Mouse (Mus musculus) limb, embryonic 11.5 days (tissue): ENCODE measurements around the gene Hat1. TPM values are rescaled to one million over a fixed set of nuclear protein-coding genes. Genes with fewer than 3 reads are reported as not detected.

Source experiments
- ATAC-seq: fragments of 200-750 bp; cut with Nextera tagmentation; 2 replicates; pipeline ENCODE4 v1.8.0; 2017; ENCODE audit warnings: low read depth; ENCODE audit not compliant: insufficient number of reproducible peaks, low FRiP score, low TSS enrichment
- DNase-seq: peaks from one replicate; pipeline ENCODE4 v3.0.0-alpha.2; 2015; ENCODE audit warnings: low spot score
- H3K27ac ChIP-seq: fragments of 300-500 bp; sonication (generic); replicated peaks from 2 replicates; pipeline ENCODE4 v1.5.1; 2014; ENCODE audit warnings: low read depth, mild to moderate bottlenecking, low read length
- H3K27me3 ChIP-seq: fragments of 300-500 bp; sonication (generic); 2 replicates; pipeline ENCODE4 v1.6.1; 2014; ENCODE audit warnings: mild to moderate bottlenecking, low read length, mixed read lengths; ENCODE audit not compliant: control insufficient read depth, insufficient read depth
- H3K36me3 ChIP-seq: fragments of 300-500 bp; sonication (generic); 2 replicates; pipeline ENCODE4 v1.6.1; 2014; ENCODE audit warnings: mild to moderate bottlenecking, low read length, moderate library complexity, mixed read lengths; ENCODE audit not compliant: control insufficient read depth, insufficient read depth
- H3K4me1 ChIP-seq: fragments of 300-500 bp; sonication (generic); 2 replicates; pipeline ENCODE4 v1.6.1; 2014; ENCODE audit warnings: low read length, mixed read lengths; ENCODE audit not compliant: control insufficient read depth, insufficient read depth
- H3K4me2 ChIP-seq: fragments of 300-500 bp; sonication (generic); 2 replicates; pipeline ENCODE4 v1.6.1; 2014; ENCODE audit warnings: low read depth, mild to moderate bottlenecking, moderate library complexity; ENCODE audit not compliant: severe bottlenecking
- H3K4me3 ChIP-seq: fragments of 300-500 bp; sonication (generic); 2 replicates; pipeline ENCODE4 v1.5.1; 2014; ENCODE audit warnings: low read depth, low read length
- H3K9ac ChIP-seq: fragments of 300-500 bp; sonication (generic); 2 replicates; pipeline ENCODE4 v1.6.1; 2014; ENCODE audit warnings: mild to moderate bottlenecking, low read length
- H3K9me3 ChIP-seq: fragments of 300-500 bp; sonication (generic); 2 replicates; pipeline ENCODE4 v1.6.1; 2016; ENCODE audit warnings: low read length; ENCODE audit not compliant: control insufficient read depth
- WGBS: fragments of 180-500 bp; shearing (Covaris S2); extraction: QIAGEN DNeasy Blood & Tissue Kit; methylation state at CpG from one replicate; pipeline ENCODE4 v1.1.7; 2014; 5-methylcytosine and 5-hydroxymethylcytosine counted together
- polyA plus RNA-seq: library from polyadenylated mRNA; unstranded; fragments of >200 nt; fragmentation: Nextera tagmentation; extraction: Ambion mirVana; gene quantifications from 2 replicates; pipeline ENCODE4 v1.2.1, GENCODE M21; 2014

The Hat1 gene
- polyA plus RNA-seq, 1 experiment from 2014 or later, result 168 TPM

- Histone ChIP-seq H3K4me3 (no peak overlapping the region), H3K4me2 (no peak overlapping the region), H3K9ac (no peak overlapping the region), H3K27ac (no peak overlapping the region), H3K36me3 (no peaks in the 10 kb centered on the region), H3K4me1 (no peaks in the 10 kb centered on the region), H3K9me3 (no peaks in the 10 kb centered on the region), H3K27me3 (no peaks in the 10 kb centered on the region)
- DNase-seq (no peak), ATAC-seq (no peak)
- 70% methylated on average over 7 of the region's 7 CpGs for WGBS
These were observed 72.8 kb downstream of the Hat1 start for GRCm38 (mm10) chr2:71461589-71461988.

GRCm38 (mm10) chr2:71462066-71462465 is 73.3 kb downstream of the Hat1 start:
- H3K4me2 ChIP-seq, result no peak overlapping the region
- H3K27me3 ChIP-seq, result no peaks in the 10 kb centered on the region
- no peak overlapping the region for H3K4me3 ChIP-seq
- ATAC-seq (no peak), DNase-seq (no peak)
- H3K9ac ChIP-seq, result no peak overlapping the region
- no peak overlapping the region for H3K27ac ChIP-seq
- H3K4me1 ChIP-seq, result no peaks in the 10 kb centered on the region
- 85% methylated on average over 4 of the region's 4 CpGs for WGBS
- H3K9me3 ChIP-seq, result no peaks in the 10 kb centered on the region
- no peaks in the 10 kb centered on the region for H3K36me3 ChIP-seq

GRCm38 (mm10) chr2:71462553-71462952 is 73.8 kb downstream of the Hat1 start:
- H3K9me3 ChIP-seq, result no peaks in the 10 kb centered on the region
- H3K27ac ChIP-seq, result no peak overlapping the region
- ATAC-seq, result no peak
- H3K4me3 ChIP-seq, result no peak overlapping the region
- WGBS, result 75% methylated on average over 3 of the region's 3 CpGs
- no peaks in the 10 kb centered on the region for H3K4me1 ChIP-seq
- H3K27me3 ChIP-seq, result no peaks in the 10 kb centered on the region
- H3K4me2 ChIP-seq, result no peak overlapping the region
- H3K36me3 ChIP-seq, result no peaks in the 10 kb centered on the region
- no peak overlapping the region for H3K9ac ChIP-seq
- DNase-seq, result no peak

GRCm38 (mm10) chr2:71466103-71466502 is 77.3 kb downstream of the Hat1 start:
- DNase-seq, result no peak
- no peaks in the 10 kb centered on the region for H3K27me3 ChIP-seq
- H3K27ac ChIP-seq, result no peak overlapping the region
- no peak overlapping the region for H3K4me2 ChIP-seq
- no peaks in the 10 kb centered on the region for H3K4me1 ChIP-seq
- no peaks in the 10 kb centered on the region for H3K9me3 ChIP-seq
- H3K4me3 ChIP-seq, result no peak overlapping the region
- no peak for ATAC-seq
- no peaks in the 10 kb centered on the region for H3K36me3 ChIP-seq
- WGBS, result 15% methylated on average over 5 of the region's 6 CpGs
- H3K9ac ChIP-seq, result no peak overlapping the region

- 61% methylated on average over 11 of the region's 11 CpGs for WGBS
- Histone ChIP-seq H3K36me3 (no peaks in the 10 kb centered on the region), H3K4me1 (no peaks in the 10 kb centered on the region), H3K4me2 (no peak overlapping the region), H3K27ac (no peak overlapping the region), H3K9me3 (no peaks in the 10 kb centered on the region), H3K9ac (no peak overlapping the region), H3K4me3 (no peak overlapping the region), H3K27me3 (no peaks in the 10 kb centered on the region)
- ATAC-seq (no peak), DNase-seq (no peak)
These were observed 78.2 kb downstream of the Hat1 start for GRCm38 (mm10) chr2:71466861-71467450.

GRCm38 (mm10) chr2:71471094-71471493 is 82.3 kb downstream of the Hat1 start:
- no peak overlapping the region for H3K27ac ChIP-seq
- WGBS, result 88% methylated on average over 6 of the region's 6 CpGs
- no peaks in the 10 kb centered on the region for H3K27me3 ChIP-seq
- H3K36me3 ChIP-seq, result no peaks in the 10 kb centered on the region
- H3K9me3 ChIP-seq, result no peaks in the 10 kb centered on the region
- no peak overlapping the region for H3K4me3 ChIP-seq
- H3K4me2 ChIP-seq, result no peak overlapping the region
- ATAC-seq (no peak), DNase-seq (no peak)
- H3K4me1 ChIP-seq, result peaks cover 14% of the 10 kb centered on the region
- no peak overlapping the region for H3K9ac ChIP-seq

- Histone ChIP-seq H3K4me1 (peaks cover 14% of the 10 kb centered on the region), H3K4me3 (no peak overlapping the region), H3K36me3 (no peaks in the 10 kb centered on the region), H3K9ac (no peak overlapping the region), H3K4me2 (no peak overlapping the region), H3K27ac (no peak overlapping the region), H3K27me3 (no peaks in the 10 kb centered on the region), H3K9me3 (no peaks in the 10 kb centered on the region)
- DNase-seq (no peak), ATAC-seq (no peak)
- 59% methylated on average over 7 of the region's 7 CpGs for WGBS
These were observed 85.1 kb downstream of the Hat1 start for GRCm38 (mm10) chr2:71473830-71474229.

- H3K9ac ChIP-seq, result no peak overlapping the region
- H3K9me3 ChIP-seq, result no peaks in the 10 kb centered on the region
- no peaks in the 10 kb centered on the region for H3K36me3 ChIP-seq
- no peaks in the 10 kb centered on the region for H3K27me3 ChIP-seq
- 56% methylated on average over 7 of the region's 7 CpGs for WGBS
- no peak overlapping the region for H3K4me3 ChIP-seq
- H3K27ac ChIP-seq, result no peak overlapping the region
- H3K4me1 ChIP-seq, result peaks cover 14% of the 10 kb centered on the region
- ATAC-seq (no peak), DNase-seq (no peak)
- H3K4me2 ChIP-seq, result no peak overlapping the region
These were observed 85.6 kb downstream of the Hat1 start for GRCm38 (mm10) chr2:71474345-71474744.

- Histone ChIP-seq H3K4me1 (peaks cover 19% of the 10 kb centered on the region), H3K4me3 (no peak overlapping the region), H3K36me3 (no peaks in the 10 kb centered on the region), H3K9me3 (no peaks in the 10 kb centered on the region), H3K4me2 (no peak overlapping the region), H3K9ac (no peak overlapping the region), H3K27ac (no peak overlapping the region), H3K27me3 (no peaks in the 10 kb centered on the region)
- ATAC-seq, result no peak
- no peak for DNase-seq
- 75% methylated on average over 10 of the region's 10 CpGs for WGBS
These were observed 86.6 kb downstream of the Hat1 start for GRCm38 (mm10) chr2:71475311-71475710.
